Mouse (Mus musculus): ENCODE data around the gene Plcb1.

DNA sequence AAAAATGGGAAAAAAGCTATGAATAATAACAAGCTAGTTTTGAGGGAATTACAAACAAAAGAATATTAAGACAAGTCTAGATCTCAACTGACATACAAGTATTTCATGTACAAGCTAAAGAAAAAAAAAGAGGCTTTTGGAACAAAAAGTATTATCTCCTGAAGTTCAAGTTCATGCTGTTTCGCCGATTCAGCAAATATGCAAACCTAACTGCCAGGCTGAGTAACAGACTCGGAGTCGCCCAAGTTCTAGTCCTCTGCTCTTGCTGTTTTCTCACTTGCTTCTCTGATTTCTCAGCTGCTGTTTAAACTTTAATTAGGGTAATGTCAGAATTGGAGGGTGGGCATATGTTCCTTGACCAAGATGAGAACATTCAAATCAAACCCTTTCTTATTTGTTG, 320.8 kb downstream of the Plcb1 start:
- TF ChIP-seq CTCF (IDR thresholded peaks at IDR 0.05; ENCODE audit: low read depth, low read length): no peak
- no peak for TF ChIP-seq POLR2A (IDR thresholded peaks at IDR 0.05; ENCODE audit: borderline replicate concordance, low read depth, low read length)
